Mouse (Mus musculus): ENCODE results near the gene Tubb3. TPM values are rescaled to one million over a fixed set of nuclear protein-coding genes. Genes with fewer than 3 reads are reported as not detected.
A peak's percentile ranks its signal among the peaks of the same experiment; 100 is the strongest.

Gene Tubb3
- polyA plus RNA-seq, 1 experiment from 2014 or later: 24.4 TPM

- ATAC-seq (ENCODE audit: low FRiP score, low TSS enrichment) (no peak), DNase-seq (ENCODE audit: low spot score) (no peak)
- no peaks in the 10 kb centered on the region for H3K36me3 ChIP-seq (ENCODE audit: control insufficient read depth, insufficient read depth, low read length)
- H3K27ac ChIP-seq (replicated peaks): no peak overlapping the region
- H3K9me3 ChIP-seq (ENCODE audit: control insufficient read depth, low read length): no peaks in the 10 kb centered on the region
- TF ChIP-seq EP300 (optimal IDR thresholded peaks at IDR 0.05) (no peak), CTCF (IDR thresholded peaks at IDR 0.05; ENCODE audit: low read depth) (no peak)
- WGBS: 92% methylated on average over 34 of the region's 34 CpGs
- H3K9ac ChIP-seq (ENCODE audit: low read length): no peak overlapping the region
- no peak overlapping the region for H3K4me3 ChIP-seq (ENCODE audit: low read depth, low read length)
- H3K27me3 ChIP-seq (ENCODE audit: control insufficient read depth, insufficient read depth, low read length): no peaks in the 10 kb centered on the region
- H3K4me1 ChIP-seq (replicated peaks; ENCODE audit: control insufficient read depth, insufficient read depth): no peaks in the 10 kb centered on the region
- H3K4me2 ChIP-seq (replicated peaks; ENCODE audit: low read depth): no peak overlapping the region
Observed at GRCm38 (mm10) chr8:123420525-123421281, 9.5 kb downstream of the Tubb3 start.

GRCm38 (mm10) chr8:123421325-123421724 lies 10.1 kb downstream of the Tubb3 start:
- no peak for DNase-seq (ENCODE audit: low spot score)
- 87% methylated on average over 19 of the region's 19 CpGs for WGBS

GRCm38 (mm10) chr8:123422056-123422780 lies 11.0 kb downstream of the Tubb3 start:
- peak overlapping the region; percentile 47 for H3K4me2 ChIP-seq (replicated peaks; ENCODE audit: low read depth)
- peak overlapping the region; percentile 27 for H3K4me3 ChIP-seq (ENCODE audit: low read depth, low read length)
- DNase-seq (ENCODE audit: low spot score) (peak; percentile 72), ATAC-seq (ENCODE audit: low FRiP score, low TSS enrichment) (peak; percentile 69)
- no peaks in the 10 kb centered on the region for H3K36me3 ChIP-seq (ENCODE audit: control insufficient read depth, insufficient read depth, low read length)
- WGBS: 13% methylated on average over 16 of the region's 17 CpGs
- no peaks in the 10 kb centered on the region for H3K4me1 ChIP-seq (replicated peaks; ENCODE audit: control insufficient read depth, insufficient read depth)
- 0 out of 2 replicates have a peak, but pooled peaks cover 1% of the 10 kb centered on the region for H3K9me3 ChIP-seq (ENCODE audit: control insufficient read depth, low read length)
- H3K27me3 ChIP-seq (ENCODE audit: control insufficient read depth, insufficient read depth, low read length): no peaks in the 10 kb centered on the region
- no peak for TF ChIP-seq EP300 (optimal IDR thresholded peaks at IDR 0.05)
- TF ChIP-seq CTCF (IDR thresholded peaks at IDR 0.05; ENCODE audit: low read depth): peak; percentile 75
- H3K27ac ChIP-seq (replicated peaks): no peak overlapping the region
- H3K9ac ChIP-seq (ENCODE audit: low read length): no peak overlapping the region; the same call in 1 of the 2 replicates

More at GRCm38 (mm10) chr8:123421325-123421724, 10.1 kb downstream of the Tubb3 start:
- H3K4me3 ChIP-seq (ENCODE audit: low read depth, low read length): no peak overlapping the region
- H3K4me2 ChIP-seq (replicated peaks; ENCODE audit: low read depth): no peak overlapping the region
- H3K27me3 ChIP-seq (ENCODE audit: control insufficient read depth, insufficient read depth, low read length): no peaks in the 10 kb centered on the region
- H3K36me3 ChIP-seq (ENCODE audit: control insufficient read depth, insufficient read depth, low read length): no peaks in the 10 kb centered on the region
- ATAC-seq (ENCODE audit: low FRiP score, low TSS enrichment): no peak
- H3K9me3 ChIP-seq (ENCODE audit: control insufficient read depth, low read length): no peaks in the 10 kb centered on the region
- no peak for TF ChIP-seq CTCF (IDR thresholded peaks at IDR 0.05; ENCODE audit: low read depth)
- no peak for TF ChIP-seq EP300 (optimal IDR thresholded peaks at IDR 0.05)
- no peak overlapping the region for H3K27ac ChIP-seq (replicated peaks)
- H3K9ac ChIP-seq (ENCODE audit: low read length): no peak overlapping the region
- H3K4me1 ChIP-seq (replicated peaks; ENCODE audit: control insufficient read depth, insufficient read depth): no peaks in the 10 kb centered on the region

GRCm38 (mm10) chr8:123422781-123423159 lies 11.5 kb downstream of the Tubb3 start:
- H3K4me1 ChIP-seq (replicated peaks; ENCODE audit: control insufficient read depth, insufficient read depth): no peaks in the 10 kb centered on the region
- DNase-seq (ENCODE audit: low spot score) (no peak), ATAC-seq (ENCODE audit: low FRiP score, low TSS enrichment) (0 out of 2 replicates have a peak, but pooled peaks have one; percentile 14)
- H3K9me3 ChIP-seq (ENCODE audit: control insufficient read depth, low read length): peaks cover 6% of the 10 kb centered on the region; the same call in 1 of the 2 replicates
- TF ChIP-seq EP300 (optimal IDR thresholded peaks at IDR 0.05): no peak
- no peak for TF ChIP-seq CTCF (IDR thresholded peaks at IDR 0.05; ENCODE audit: low read depth)
- no peaks in the 10 kb centered on the region for H3K36me3 ChIP-seq (ENCODE audit: control insufficient read depth, insufficient read depth, low read length)
- H3K27me3 ChIP-seq (ENCODE audit: control insufficient read depth, insufficient read depth, low read length): no peaks in the 10 kb centered on the region
- WGBS: 15% methylated on average over 3 of the region's 3 CpGs
- peak overlapping the region; percentile 47; the same call in 1 of the 2 replicates for H3K4me2 ChIP-seq (replicated peaks; ENCODE audit: low read depth)
- H3K27ac ChIP-seq (replicated peaks): no peak overlapping the region
- no peak overlapping the region for H3K4me3 ChIP-seq (ENCODE audit: low read depth, low read length)
- no peak overlapping the region for H3K9ac ChIP-seq (ENCODE audit: low read length)

GRCm38 (mm10) chr8:123423441-123423840 lies 12.2 kb downstream of the Tubb3 start, which contains the start of gene Def8:
Gene Def8, plus strand, starts transcription at chr8:123423527.
- Histone ChIP-seq H3K9me3 (ENCODE audit: control insufficient read depth, low read length) (peaks cover 12% of the 10 kb centered on the region; the same call in 1 of the 2 replicates), H3K9ac (ENCODE audit: low read length) (no peak within 1 kb of the TSS; the same call in 1 of the 2 replicates), H3K4me3 (ENCODE audit: low read depth, low read length) (peak within 1 kb of the TSS; percentile 27), H3K4me2 (replicated peaks; ENCODE audit: low read depth) (peak within 1 kb of the TSS; percentile 47), H3K27me3 (ENCODE audit: control insufficient read depth, insufficient read depth, low read length) (no peaks in the 10 kb centered on the region), H3K4me1 (replicated peaks; ENCODE audit: control insufficient read depth, insufficient read depth) (no peaks in the 10 kb centered on the region), H3K36me3 (ENCODE audit: control insufficient read depth, insufficient read depth, low read length) (no peaks in the 10 kb centered on the region), H3K27ac (replicated peaks) (no peak within 1 kb of the TSS)
- ATAC-seq (ENCODE audit: low FRiP score, low TSS enrichment) (no peak), DNase-seq (ENCODE audit: low spot score) (no peak)
- WGBS: 69% methylated on average over 7 of the region's 7 CpGs
- no peak for TF ChIP-seq EP300 (optimal IDR thresholded peaks at IDR 0.05)
- TF ChIP-seq CTCF (IDR thresholded peaks at IDR 0.05; ENCODE audit: low read depth): no peak
